Mouse (Mus musculus) small intestine, adult 2 months (tissue): ENCODE results near the gene Tmem132e. TPM values are rescaled to one million over a fixed set of nuclear protein-coding genes. Genes with fewer than 3 reads are reported as not detected.

Source experiments
- H3K27ac ChIP-seq: fragments of 200-500 bp; 2 replicates; pipeline ENCODE4 v1.5.1; 2012; ENCODE audit warnings: low read depth, low read length, control low read depth, inconsistent platforms; ENCODE audit not compliant: insufficient read depth
- H3K27me3 ChIP-seq: fragments of 200-500 bp; 2 replicates; pipeline ENCODE4 v1.6.1; 2012; ENCODE audit warnings: mild to moderate bottlenecking, moderate library complexity, low read length, inconsistent platforms; ENCODE audit not compliant: control insufficient read depth, insufficient read depth
- H3K36me3 ChIP-seq: fragments of 200-500 bp; 2 replicates; pipeline ENCODE4 v1.6.1; 2012; ENCODE audit warnings: mild to moderate bottlenecking, low read length, control low read depth, inconsistent platforms; ENCODE audit not compliant: control insufficient read depth, insufficient read depth
- H3K4me1 ChIP-seq: fragments of 200-500 bp; 2 replicates; pipeline ENCODE4 v1.6.1; 2012; ENCODE audit warnings: low read length, inconsistent platforms, mixed read lengths; ENCODE audit not compliant: control insufficient read depth, insufficient read depth, insufficient read length
- H3K4me3 ChIP-seq: fragments of 200-500 bp; 2 replicates; pipeline ENCODE4 v1.5.1; 2012; ENCODE audit warnings: low read depth, mild to moderate bottlenecking, control low read depth, inconsistent platforms, low read length, moderate library complexity
- CTCF ChIP-seq: fragments of 200-500 bp; IDR thresholded peaks from 2 replicates; pipeline ENCODE4 v1.5.1; 2012; ENCODE audit warnings: low read depth, mild to moderate bottlenecking, control low read depth, inconsistent platforms, low read length, moderate library complexity, mixed read lengths; ENCODE audit not compliant: insufficient replicate concordance, insufficient read length; ENCODE audit errors: extremely low read depth
- POLR2A ChIP-seq: fragments of 200-500 bp; IDR thresholded peaks from 2 replicates; pipeline ENCODE4 v1.6.1; 2012; ENCODE audit warnings: low read depth, mild to moderate bottlenecking, control low read depth, inconsistent platforms, low read length, moderate library complexity
- WGBS: fragments of 180-500 bp; shearing (Covaris S2); methylation state at CpG from one replicate; pipeline ENCODE4 v1.1.7; 2018; 5-methylcytosine and 5-hydroxymethylcytosine counted together
- polyA plus RNA-seq: library from polyadenylated mRNA; depleted of rRNA; stranded (reverse); fragments of >200 nt; gene quantifications from 2 replicates; pipeline ENCODE4 v1.2.3, GENCODE M21; 2012; rRNA removed

Tmem132e gene
- polyA plus RNA-seq, 1 experiment, result 3.7 TPM

- Histone ChIP-seq H3K4me1 (no peaks in the 10 kb centered on the region), H3K36me3 (no peaks in the 10 kb centered on the region), H3K27me3 (no peaks in the 10 kb centered on the region), H3K27ac (no peak overlapping the region), H3K4me3 (no peak overlapping the region)
- TF ChIP-seq CTCF (no peak), POLR2A (no peak)
- WGBS, result 82% methylated on average over 3 of the region's 3 CpGs
These were observed 102.2 kb downstream of the Tmem132e start for GRCm38 (mm10) chr11:82490896-82491295.

Other genes starting within 250 kb of the Tmem132e start
- gene Ccl1, start 83.2 kb upstream of the Tmem132e start, polyA plus RNA-seq, result 0.52 TPM in 1 of 2 replicates, not detected in the other